Mouse (Mus musculus) lung, embryonic 15.5 days (tissue): ENCODE results near the gene Slc30a7. TPM values are rescaled to one million over a fixed set of nuclear protein-coding genes. Genes with fewer than 3 reads are reported as not detected.

Experiments
- ATAC-seq: fragments of 200-750 bp; cut with Nextera tagmentation; 2 replicates; pipeline ENCODE4 v1.8.0; 2017; ENCODE audit warnings: moderate number of reproducible peaks, borderline replicate concordance; ENCODE audit not compliant: low FRiP score, low TSS enrichment; ENCODE audit errors: extremely low read depth
- H3K27ac ChIP-seq: fragments of 300-500 bp; sonication (generic); 2 replicates; pipeline ENCODE4 v1.5.1; 2015; ENCODE audit warnings: moderate library complexity, mild to moderate bottlenecking, inconsistent platforms
- H3K27me3 ChIP-seq: fragments of 300-500 bp; sonication (generic); 2 replicates; pipeline ENCODE4 v1.6.1; 2015; ENCODE audit warnings: inconsistent platforms
- H3K36me3 ChIP-seq: fragments of 300-500 bp; sonication (generic); 2 replicates; pipeline ENCODE4 v1.6.1; 2015; ENCODE audit warnings: inconsistent platforms
- H3K4me1 ChIP-seq: fragments of 300-500 bp; sonication (generic); 2 replicates; pipeline ENCODE4 v1.6.1; 2015; ENCODE audit warnings: inconsistent platforms
- H3K4me2 ChIP-seq: fragments of 300-500 bp; sonication (generic); 2 replicates; pipeline ENCODE4 v1.6.1; 2015; ENCODE audit warnings: inconsistent platforms, mild to moderate bottlenecking, moderate library complexity
- H3K4me3 ChIP-seq: fragments of 300-500 bp; sonication (generic); 2 replicates; pipeline ENCODE4 v1.5.1; 2015; ENCODE audit warnings: mild to moderate bottlenecking, inconsistent platforms
- H3K9ac ChIP-seq: fragments of 300-500 bp; sonication (generic); 2 replicates; pipeline ENCODE4 v1.6.1; 2015; ENCODE audit warnings: inconsistent platforms
- H3K9me3 ChIP-seq: fragments of 300-500 bp; sonication (generic); 2 replicates; pipeline ENCODE4 v1.6.1; 2016; ENCODE audit warnings: inconsistent platforms
- WGBS: fragments of 180-500 bp; shearing (Covaris S2); methylation state at CpG from one replicate; pipeline ENCODE4 v1.1.7; 2015; 5-methylcytosine and 5-hydroxymethylcytosine counted together
- polyA plus RNA-seq: library from polyadenylated mRNA; unstranded; fragments of >200 nt; fragmentation: Nextera tagmentation; extraction: Ambion mirVana; gene quantifications from 2 replicates; pipeline ENCODE4 v1.2.1, GENCODE M21; 2015

Slc30a7 gene
- polyA plus RNA-seq, 1 experiment from 2014 or later: 31.0 TPM

GRCm38 (mm10) chr3:115962028-115962415 is 45.2 kb downstream of the Slc30a7 start:
- H3K9me3 ChIP-seq: no peaks in the 10 kb centered on the region
- 84% methylated on average over 4 of the region's 4 CpGs for WGBS
- H3K9ac ChIP-seq: no peak overlapping the region
- no peaks in the 10 kb centered on the region for H3K4me1 ChIP-seq
- no peak for ATAC-seq
- H3K4me2 ChIP-seq: no peak overlapping the region
- H3K36me3 ChIP-seq: peaks cover 17% of the 10 kb centered on the region
- no peak overlapping the region for H3K27ac ChIP-seq
- no peaks in the 10 kb centered on the region for H3K27me3 ChIP-seq
- no peak overlapping the region for H3K4me3 ChIP-seq

GRCm38 (mm10) chr3:115961311-115962027 is 45.7 kb downstream of the Slc30a7 start:
- no peak overlapping the region for H3K4me2 ChIP-seq
- no peaks in the 10 kb centered on the region for H3K9me3 ChIP-seq
- ATAC-seq: no peak
- no peak overlapping the region for H3K27ac ChIP-seq
- peaks cover 17% of the 10 kb centered on the region for H3K36me3 ChIP-seq
- 89% methylated on average over 11 of the region's 11 CpGs for WGBS
- H3K27me3 ChIP-seq: no peaks in the 10 kb centered on the region
- no peak overlapping the region for H3K4me3 ChIP-seq
- H3K9ac ChIP-seq: no peak overlapping the region
- H3K4me1 ChIP-seq: no peaks in the 10 kb centered on the region

GRCm38 (mm10) chr3:115957223-115957622 is 50.0 kb downstream of the Slc30a7 start:
- H3K4me3 ChIP-seq: no peak overlapping the region
- no peaks in the 10 kb centered on the region for H3K27me3 ChIP-seq
- 91% methylated on average over 7 of the region's 7 CpGs for WGBS
- H3K4me2 ChIP-seq: no peak overlapping the region
- H3K9me3 ChIP-seq: no peaks in the 10 kb centered on the region
- H3K27ac ChIP-seq: no peak overlapping the region
- H3K4me1 ChIP-seq: no peaks in the 10 kb centered on the region
- ATAC-seq: no peak
- peaks cover 21% of the 10 kb centered on the region for H3K36me3 ChIP-seq
- no peak overlapping the region for H3K9ac ChIP-seq

- no peak for ATAC-seq
- H3K27me3 ChIP-seq: no peaks in the 10 kb centered on the region
- no peaks in the 10 kb centered on the region for H3K4me1 ChIP-seq
- H3K4me3 ChIP-seq: no peak overlapping the region
- WGBS: 70% methylated on average over 3 of the region's 3 CpGs
- no peak overlapping the region for H3K27ac ChIP-seq
- no peak overlapping the region for H3K4me2 ChIP-seq
- H3K36me3 ChIP-seq: peaks cover 15% of the 10 kb centered on the region
- no peaks in the 10 kb centered on the region for H3K9me3 ChIP-seq
- no peak overlapping the region for H3K9ac ChIP-seq
These were observed 54.1 kb downstream of the Slc30a7 start for GRCm38 (mm10) chr3:115953088-115953487.

GRCm38 (mm10) chr3:115952356-115952755 is 54.9 kb downstream of the Slc30a7 start:
- WGBS: 81% methylated on average over 4 of the region's 4 CpGs
- H3K9ac ChIP-seq: no peak overlapping the region
- H3K27ac ChIP-seq: no peak overlapping the region
- no peak for ATAC-seq
- no peaks in the 10 kb centered on the region for H3K27me3 ChIP-seq
- H3K9me3 ChIP-seq: no peaks in the 10 kb centered on the region
- no peak overlapping the region for H3K4me2 ChIP-seq
- H3K4me3 ChIP-seq: no peak overlapping the region
- H3K36me3 ChIP-seq: peaks cover 14% of the 10 kb centered on the region
- H3K4me1 ChIP-seq: no peaks in the 10 kb centered on the region

GRCm38 (mm10) chr3:115951221-115951620 is 56.0 kb downstream of the Slc30a7 start:
- Histone ChIP-seq H3K9ac (no peak overlapping the region), H3K27ac (no peak overlapping the region), H3K4me3 (no peak overlapping the region), H3K36me3 (peaks cover 11% of the 10 kb centered on the region), H3K27me3 (no peaks in the 10 kb centered on the region), H3K4me2 (no peak overlapping the region), H3K9me3 (no peaks in the 10 kb centered on the region), H3K4me1 (no peaks in the 10 kb centered on the region)
- no peak for ATAC-seq
- 70% methylated on average over 3 of the region's 3 CpGs for WGBS

- H3K9ac ChIP-seq: no peak overlapping the region
- no peak for ATAC-seq
- no peak overlapping the region for H3K4me3 ChIP-seq
- no peak overlapping the region for H3K27ac ChIP-seq
- no peaks in the 10 kb centered on the region for H3K4me1 ChIP-seq
- no peaks in the 10 kb centered on the region for H3K9me3 ChIP-seq
- peaks cover 10% of the 10 kb centered on the region for H3K36me3 ChIP-seq
- 84% methylated on average over 6 of the region's 6 CpGs for WGBS
- H3K4me2 ChIP-seq: no peak overlapping the region
- H3K27me3 ChIP-seq: no peaks in the 10 kb centered on the region
These were observed 57.0 kb downstream of the Slc30a7 start for GRCm38 (mm10) chr3:115949921-115950877.

- Histone ChIP-seq H3K27ac (no peak overlapping the region), H3K36me3 (peaks cover 10% of the 10 kb centered on the region), H3K4me3 (no peak overlapping the region), H3K9me3 (no peaks in the 10 kb centered on the region), H3K9ac (no peak overlapping the region), H3K27me3 (no peaks in the 10 kb centered on the region), H3K4me2 (no peak overlapping the region), H3K4me1 (no peaks in the 10 kb centered on the region)
- ATAC-seq: no peak
- WGBS: 71% methylated on average over 3 of the region's 3 CpGs
These were observed 57.8 kb downstream of the Slc30a7 start for GRCm38 (mm10) chr3:115949220-115949920.

GRCm38 (mm10) chr3:115946272-115946671 is 60.9 kb downstream of the Slc30a7 start:
- ATAC-seq: no peak
- Histone ChIP-seq H3K9me3 (no peaks in the 10 kb centered on the region), H3K36me3 (peaks cover 19% of the 10 kb centered on the region), H3K9ac (no peak overlapping the region), H3K4me2 (no peak overlapping the region), H3K27me3 (no peaks in the 10 kb centered on the region), H3K4me3 (no peak overlapping the region), H3K4me1 (no peaks in the 10 kb centered on the region), H3K27ac (no peak overlapping the region)
- 96% methylated on average over 8 of the region's 8 CpGs for WGBS

- Histone ChIP-seq H3K9me3 (no peaks in the 10 kb centered on the region), H3K4me2 (no peak overlapping the region), H3K27ac (no peak overlapping the region), H3K27me3 (no peaks in the 10 kb centered on the region), H3K9ac (no peak overlapping the region), H3K4me1 (no peaks in the 10 kb centered on the region), H3K36me3 (peaks cover 12% of the 10 kb centered on the region), H3K4me3 (no peak overlapping the region)
- 90% methylated on average over 6 of the region's 6 CpGs for WGBS
- no peak for ATAC-seq
These were observed 62.8 kb downstream of the Slc30a7 start for GRCm38 (mm10) chr3:115944376-115944775.

- Histone ChIP-seq H3K4me2 (no peak overlapping the region), H3K4me3 (no peak overlapping the region), H3K36me3 (peaks cover 12% of the 10 kb centered on the region; the same call in 1 of the 2 replicates), H3K9ac (no peak overlapping the region), H3K27ac (no peak overlapping the region), H3K4me1 (no peaks in the 10 kb centered on the region), H3K9me3 (no peaks in the 10 kb centered on the region), H3K27me3 (no peaks in the 10 kb centered on the region)
- 93% methylated on average over 8 of the region's 8 CpGs for WGBS
- no peak for ATAC-seq
These were observed 65.7 kb downstream of the Slc30a7 start for GRCm38 (mm10) chr3:115941464-115941863.
